Comparison of ENCODE assay signal across 17 mouse cellular contexts in the genomic region with DNA sequence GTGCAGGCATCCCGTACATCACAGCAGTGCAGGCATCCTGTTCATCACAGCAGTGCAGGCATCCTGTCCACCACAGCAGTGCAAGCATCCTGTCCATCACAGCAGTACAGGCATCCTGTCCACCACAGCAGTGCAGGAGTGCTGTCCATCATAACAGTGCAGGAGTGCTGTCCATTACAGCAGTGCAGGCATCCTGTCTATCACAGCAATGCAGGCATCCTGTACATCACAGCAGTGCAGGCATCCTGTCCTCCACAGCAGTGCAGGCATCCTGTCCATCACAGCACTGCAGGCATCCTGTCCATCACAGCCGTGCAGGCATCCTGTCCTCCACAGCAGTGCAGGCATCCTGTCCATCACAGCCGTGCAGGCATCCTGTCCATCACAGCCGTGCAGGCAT.
"Had no signal": no experiment of that assay in that cellular context is flagged by ENCODE, and none has a peak within 500 bp of the region (broad histone marks: within the 10 kb centered on the region; RNA-seq: fewer than 3 reads in every experiment).

No protein-coding gene starts in this region.

- H3K9ac ChIP-seq: limb, embryonic 13.5 days; liver, embryonic 12.5 days; liver, embryonic 15.5 days; lung, embryonic 15.5 days; midbrain, embryonic 13.5 days had no signal

- H3K4me2 ChIP-seq: limb, embryonic 13.5 days; liver, embryonic 12.5 days; liver, embryonic 15.5 days; lung, embryonic 15.5 days; midbrain, embryonic 13.5 days had no signal

- H3K27me3 ChIP-seq: limb, embryonic 13.5 days; liver, embryonic 12.5 days; liver, embryonic 15.5 days; lung, embryonic 15.5 days; midbrain, embryonic 13.5 days had no signal

- H3K36me3 ChIP-seq: limb, embryonic 10.5 days; limb, embryonic 13.5 days; liver, embryonic 12.5 days; liver, embryonic 15.5 days; lung, embryonic 15.5 days; midbrain, embryonic 13.5 days had no signal

- H3K27ac ChIP-seq: kidney, postnatal 0 days; layer of hippocampus, adult 2 months; limb, embryonic 10.5 days; limb, embryonic 13.5 days; liver, embryonic 12.5 days; liver, embryonic 15.5 days; lung, embryonic 15.5 days; midbrain, embryonic 13.5 days had no signal

- H3K4me3 ChIP-seq: layer of hippocampus, adult 2 months; limb, embryonic 10.5 days; limb, embryonic 13.5 days; liver, embryonic 12.5 days; liver, embryonic 15.5 days; lung, embryonic 15.5 days; midbrain, embryonic 13.5 days had no signal

- ATAC-seq: liver, embryonic 12.5 days; midbrain, embryonic 13.5 days; midbrain, embryonic 16.5 days had no signal

- DNase-seq: kidney, postnatal 25 days; layer of hippocampus, adult 9-11 months; liver; lung, adult 18-20 months; lung, postnatal 10 days; lung, postnatal 36 days; thymus, adult 18-20 months; thymus, postnatal 36 days had no signal

- H3K4me1 ChIP-seq: limb, embryonic 10.5 days; limb, embryonic 13.5 days; liver, embryonic 12.5 days; liver, embryonic 15.5 days; lung, embryonic 15.5 days had no signal

- H3K9me3 ChIP-seq: limb, embryonic 10.5 days; limb, embryonic 13.5 days; liver, embryonic 12.5 days; liver, embryonic 15.5 days; lung, embryonic 15.5 days; midbrain, embryonic 13.5 days had no signal
